15 mouse cellular contexts compared by ENCODE assay signal in genomic region chr1:43171093-43171492, GRCm38 (mm10). TPM values are rescaled to one million over a fixed set of nuclear protein-coding genes. Genes with fewer than 3 reads are reported as not detected.
A peak's percentile ranks its signal among the peaks of the same experiment; 100 is the strongest.
DNase-seq lines count a peak whose midpoint lies in the region; ATAC-seq and TF ChIP-seq lines count a peak whose summit lies in the region.
"Had no signal": no experiment of that assay in that cellular context is flagged by ENCODE, and none has a peak within 500 bp of the region (broad histone marks: within the 10 kb centered on the region; RNA-seq: fewer than 3 reads in every experiment).

No protein-coding gene starts in this region.

- TF ChIP-seq EP300 in MEL (IDR thresholded peaks at IDR 0.05; ENCODE audit: low read depth in 1 of 2, low read length in 2 of 2) = no peak

- peaks cover 75% of the 10 kb centered on the region for H3K4me1 ChIP-seq in heart, embryonic 13.5 days
- peaks cover 36% of the 10 kb centered on the region for H3K4me1 ChIP-seq in kidney, embryonic 16.5 days (ENCODE audit: insufficient read depth, low read length)
- H3K4me1 ChIP-seq in kidney, embryonic 14.5 days (ENCODE audit: control insufficient read depth, insufficient read depth, low read length) = peaks cover 19% of the 10 kb centered on the region; the same call in 1 of the 2 replicates
- H3K4me1 ChIP-seq in MEL (ENCODE audit: control insufficient read depth in 1 of 2, insufficient read depth in 2 of 2, low read length in 2 of 2) = peaks cover 0 to 5% of the 10 kb centered on the region in 2 experiments; a peak in 1 of 4 replicates
- H3K4me1 ChIP-seq: midbrain, embryonic 10.5 days had no signal

- no peaks in the 10 kb centered on the region for H3K79me2 ChIP-seq in MEL (ENCODE audit: control insufficient read depth, insufficient read depth, low read length, poor library complexity)

- TF ChIP-seq POLR2A in MEL (IDR thresholded peaks at IDR 0.05; ENCODE audit: control insufficient read depth in 1 of 2, insufficient read depth in 1 of 2, low read depth in 1 of 2, low read length in 2 of 2, poor library complexity in 1 of 2) = no peak

- no peak for TF ChIP-seq RAD21 in MEL (IDR thresholded peaks at IDR 0.05; ENCODE audit: low read depth, low read length)

- H3K36me3 ChIP-seq in heart, embryonic 13.5 days = 0 out of 2 replicates have a peak, but pooled peaks cover 3% of the 10 kb centered on the region
- no peaks in the 10 kb centered on the region for H3K36me3 ChIP-seq in kidney, embryonic 16.5 days (ENCODE audit: insufficient read depth, low read length)
- H3K36me3 ChIP-seq in kidney, embryonic 14.5 days (ENCODE audit: control insufficient read depth, insufficient read depth, low read length) = no peaks in the 10 kb centered on the region
- peaks cover 0 to 2% of the 10 kb centered on the region in 2 experiments; a peak in 2 of 4 replicates for H3K36me3 ChIP-seq in MEL (ENCODE audit: control insufficient read depth in 1 of 2, insufficient read depth in 2 of 2, low read length in 2 of 2)
- H3K36me3 ChIP-seq: lung, embryonic 15.5 days; midbrain, embryonic 10.5 days had no signal

- H3K9ac ChIP-seq in heart, embryonic 13.5 days = no peak overlapping the region
- no peak overlapping the region for H3K9ac ChIP-seq in kidney, embryonic 16.5 days (replicated peaks; ENCODE audit: low read length)
- no peak overlapping the region for H3K9ac ChIP-seq in kidney, embryonic 14.5 days (ENCODE audit: low read depth, low read length)
- no peak overlapping the region for H3K9ac ChIP-seq in MEL (ENCODE audit: control insufficient read depth, low read depth, low read length, poor library complexity, severe bottlenecking)
- H3K9ac ChIP-seq: forebrain, postnatal 0 days; lung, embryonic 15.5 days had no signal

- TF ChIP-seq CTCF in MEL (IDR thresholded peaks at IDR 0.05 in 2 of 3, conservative IDR thresholded peaks at IDR 0.05 in 1 of 3; ENCODE audit: control insufficient read depth in 1 of 3, insufficient read depth in 1 of 3, low read depth in 2 of 3, low read length in 3 of 3, poor library complexity in 1 of 3, severe bottlenecking in 1 of 3) = no peak

- H3K27ac ChIP-seq in heart, embryonic 13.5 days (replicated peaks) = peak overlapping the region; percentile 13; the same call in 1 of the 2 replicates
- H3K27ac ChIP-seq in kidney, embryonic 16.5 days (ENCODE audit: low read length) = peak overlapping the region; percentile 19; the same call in 1 of the 2 replicates
- no peak overlapping the region; the same call in 1 of the 2 replicates for H3K27ac ChIP-seq in kidney, embryonic 14.5 days (ENCODE audit: low read depth, low read length)
- H3K27ac ChIP-seq in MEL (ENCODE audit: control insufficient read depth, low read depth, low read length) = no peak overlapping the region
- H3K27ac ChIP-seq: lung, embryonic 15.5 days; midbrain, embryonic 10.5 days had no signal

- H3K4me2 ChIP-seq in heart, embryonic 13.5 days = no peak overlapping the region
- H3K4me2 ChIP-seq in kidney, embryonic 16.5 days (replicated peaks; ENCODE audit: low read depth, low read length) = no peak overlapping the region
- no peak overlapping the region for H3K4me2 ChIP-seq in kidney, embryonic 14.5 days (replicated peaks; ENCODE audit: low read depth, low read length)
- H3K4me2 ChIP-seq: lung, embryonic 15.5 days had no signal

- no peak overlapping the region for H3K4me3 ChIP-seq in heart, embryonic 13.5 days
- H3K4me3 ChIP-seq in kidney, embryonic 16.5 days (ENCODE audit: low read length) = no peak overlapping the region
- H3K4me3 ChIP-seq in kidney, embryonic 14.5 days (ENCODE audit: low read length) = no peak overlapping the region
- H3K4me3 ChIP-seq in MEL (ENCODE audit: control insufficient read depth in 1 of 2, insufficient read depth in 1 of 2, low read depth in 2 of 2, low read length in 2 of 2) = no peak overlapping the region
- H3K4me3 ChIP-seq: lung, embryonic 15.5 days; midbrain, embryonic 10.5 days had no signal

- H3K27me3 ChIP-seq in heart, embryonic 13.5 days (replicated peaks) = no peaks in the 10 kb centered on the region
- no peaks in the 10 kb centered on the region for H3K27me3 ChIP-seq in kidney, embryonic 16.5 days (ENCODE audit: insufficient read depth, low read length)
- no peaks in the 10 kb centered on the region for H3K27me3 ChIP-seq in kidney, embryonic 14.5 days (ENCODE audit: control insufficient read depth, insufficient read depth, low read length)
- no peaks in the 10 kb centered on the region for H3K27me3 ChIP-seq in MEL (ENCODE audit: control insufficient read depth in 1 of 2, insufficient read depth in 2 of 2, low read length in 2 of 2)
- H3K27me3 ChIP-seq: lung, embryonic 15.5 days had no signal

- no peak for ATAC-seq in heart, embryonic 13.5 days (ENCODE audit: extremely low read depth, insufficient number of reproducible peaks, low FRiP score, low TSS enrichment)
- no peak for ATAC-seq in kidney, embryonic 16.5 days (ENCODE audit: low FRiP score, low TSS enrichment)
- no peak for ATAC-seq in kidney, embryonic 14.5 days (ENCODE audit: low FRiP score, low TSS enrichment)
- peak; percentile 12 to 33; a peak in 1 of 4 replicates for ATAC-seq in hematopoietic stem cell, adult 5-6 weeks (replicated peaks in 1 of 2; ENCODE audit: insufficient read depth in 1 of 2, low FRiP score in 2 of 2, low TSS enrichment in 1 of 2, low read depth in 1 of 2, poor library complexity in 2 of 2, severe bottlenecking in 2 of 2)
- ATAC-seq: forebrain, postnatal 0 days had no signal

- WGBS in heart, embryonic 13.5 days = 23% methylated on average over 3 of the region's 3 CpGs
- WGBS in kidney, embryonic 16.5 days = 12% methylated on average over 3 of the region's 3 CpGs
- 14% methylated on average over 3 of the region's 3 CpGs for WGBS in kidney, embryonic 14.5 days

- no peaks in the 10 kb centered on the region for H3K9me3 ChIP-seq in heart, embryonic 13.5 days
- H3K9me3 ChIP-seq in kidney, embryonic 16.5 days (ENCODE audit: low read length) = no peaks in the 10 kb centered on the region
- no peaks in the 10 kb centered on the region for H3K9me3 ChIP-seq in kidney, embryonic 14.5 days (ENCODE audit: control insufficient read depth, low read length)
- H3K9me3 ChIP-seq in MEL (replicated peaks; ENCODE audit: insufficient read depth, low read length) = no peaks in the 10 kb centered on the region
- H3K9me3 ChIP-seq: lung, embryonic 15.5 days; midbrain, embryonic 10.5 days had no signal

- no peak for DNase-seq in heart, adult 9 months (ENCODE audit: low spot score in 2 of 2)
- DNase-seq in MEL (ENCODE audit: low read depth, low spot score) = peak; percentile 18
- DNase-seq in spleen, adult 18-20 months = no peak
- DNase-seq: adrenal gland, postnatal 10 days; cerebellum, adult 8-10 months; forebrain, postnatal 0 days; liver; right cerebral cortex, postnatal 4 days; thymus, adult 18-20 months had no signal

TF ChIP-seq in MEL, 35 proteins besides CTCF, POLR2A, EP300 and RAD21:
- peak; percentile 41; the same call in 1 of the 2 replicates for TF ChIP-seq USF1 (IDR thresholded peaks at IDR 0.05; ENCODE audit: low read depth, low read length)
- no peak for TF ChIP-seq GATA1 (IDR thresholded peaks at IDR 0.05; ENCODE audit: low read depth, low read length)
- no peak for TF ChIP-seq MAFK (IDR thresholded peaks at IDR 0.05; ENCODE audit: borderline replicate concordance, low read depth, low read length)

RNA-seq across cellular contexts. Expression of gene Fhl2, which starts 25.7 kb away (rescaled TPM):
- 228 and 259 TPM in 2 replicates for polyA plus RNA-seq in heart, embryonic 13.5 days (2015; fragmentation: Nextera tagmentation; extraction: Ambion mirVana)
- 101 and 104 TPM in 2 replicates for polyA plus RNA-seq in kidney, embryonic 16.5 days (2015; fragmentation: Nextera tagmentation; extraction: Ambion mirVana)
- 74.1 and 87.6 TPM in 2 replicates for polyA plus RNA-seq in kidney, embryonic 14.5 days (2014; fragmentation: Nextera tagmentation; extraction: Ambion mirVana)
- total RNA-seq in MEL (2012; rRNA removed) = not detected in 2 replicates
- polyA plus RNA-seq in MEL (2012; ENCODE audit: insufficient read depth in 1 of 2, insufficient read length in 2 of 2, low read depth in 1 of 2, low replicate concordance in 2 of 2, missing spikeins in 1 of 2) = not detected
- 2.3 TPM in 1 of 2 replicates, not detected in the other for total RNA-seq in hematopoietic stem cell, adult 5-6 weeks (2017)

Comparison
In these comparisons a context has a peak if more than half of its experiments do, and no peak if none do; other contexts are left out.
1. H3K27ac ChIP-seq: peak in heart, embryonic 13.5 days (single experiment) and kidney, embryonic 16.5 days (single experiment); none in kidney, embryonic 14.5 days (single experiment) and MEL (single experiment).
2. ATAC-seq: peak in hematopoietic stem cell, adult 5-6 weeks (2 of 2); none in heart, embryonic 13.5 days (single experiment), kidney, embryonic 16.5 days (single experiment) and kidney, embryonic 14.5 days (single experiment).
3. RNA of gene Fhl2, which starts 25.7 kb away (polyA plus RNA-seq): 228 to 259 TPM in heart, embryonic 13.5 days, 101 to 104 TPM in kidney, embryonic 16.5 days and 74.1 to 87.6 TPM in kidney, embryonic 14.5 days; not detected in MEL; every median in the first group is over 10 times any median in the second.